Mouse (Mus musculus): Measurements from ENCODE around the gene Pigh. TPM values are rescaled to one million over a fixed set of nuclear protein-coding genes. Genes with fewer than 3 reads are reported as not detected.

Pigh gene
- polyA plus RNA-seq, 1 experiment from 2014 or later: 22.2 TPM

DNA sequence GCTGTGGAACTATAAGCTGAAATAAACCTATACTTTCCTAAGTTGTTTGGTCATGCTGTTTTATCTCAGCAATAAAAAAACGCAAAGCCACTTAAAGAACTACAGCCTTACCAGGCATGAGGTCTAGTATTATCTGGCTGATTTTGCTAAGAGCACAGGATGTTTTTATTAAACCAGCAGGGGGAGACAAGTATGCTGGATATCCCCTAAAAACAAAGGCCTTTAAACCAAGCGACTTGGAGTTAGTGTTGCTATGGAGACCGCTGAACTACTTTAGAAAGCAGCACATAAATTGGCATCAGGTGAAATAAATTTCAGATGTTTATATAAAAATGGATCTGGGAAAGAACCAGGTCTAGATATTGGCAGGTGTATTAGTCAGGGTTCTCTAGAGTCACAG, 33.4 kb upstream of the Pigh start:
- H3K9ac ChIP-seq (replicated peaks; ENCODE audit: low read length): no peak overlapping the region

GRCm38 (mm10) chr12:79118991-79119390, 29.5 kb upstream of the Pigh start:
- Histone ChIP-seq H3K36me3 (ENCODE audit: control insufficient read depth, insufficient read depth, low read length) (no peaks in the 10 kb centered on the region), H3K4me2 (ENCODE audit: low read length) (no peak overlapping the region), H3K27ac (replicated peaks; ENCODE audit: low read depth, low read length) (no peak overlapping the region), H3K9me3 (ENCODE audit: control insufficient read depth, low read length) (no peaks in the 10 kb centered on the region), H3K4me1 (ENCODE audit: control insufficient read depth, insufficient read depth, low read length) (no peaks in the 10 kb centered on the region), H3K27me3 (ENCODE audit: control insufficient read depth, insufficient read depth, low read length) (no peaks in the 10 kb centered on the region), H3K4me3 (replicated peaks; ENCODE audit: low read depth, low read length) (no peak overlapping the region), H3K9ac (replicated peaks; ENCODE audit: low read length) (no peak overlapping the region)
- 91% methylated on average over 4 of the region's 4 CpGs for WGBS
- DNase-seq (no peak), ATAC-seq (ENCODE audit: low FRiP score, low TSS enrichment) (no peak)

More for the DNA sequence above, 33.4 kb upstream of the Pigh start:
- ATAC-seq (ENCODE audit: low FRiP score, low TSS enrichment): no peak
- H3K27me3 ChIP-seq (ENCODE audit: control insufficient read depth, insufficient read depth, low read length): no peaks in the 10 kb centered on the region
- H3K27ac ChIP-seq (replicated peaks; ENCODE audit: low read depth, low read length): no peak overlapping the region
- H3K4me1 ChIP-seq (ENCODE audit: control insufficient read depth, insufficient read depth, low read length): no peaks in the 10 kb centered on the region
- H3K36me3 ChIP-seq (ENCODE audit: control insufficient read depth, insufficient read depth, low read length): no peaks in the 10 kb centered on the region
- no peaks in the 10 kb centered on the region for H3K9me3 ChIP-seq (ENCODE audit: control insufficient read depth, low read length)
- DNase-seq: peak; percentile 81
- no peak overlapping the region for H3K4me2 ChIP-seq (ENCODE audit: low read length)
- 31% methylated on average over 3 of the region's 3 CpGs for WGBS
- no peak overlapping the region for H3K4me3 ChIP-seq (replicated peaks; ENCODE audit: low read depth, low read length)

- Histone ChIP-seq H3K9ac (replicated peaks; ENCODE audit: low read length) (no peak overlapping the region), H3K9me3 (ENCODE audit: control insufficient read depth, low read length) (no peaks in the 10 kb centered on the region), H3K36me3 (ENCODE audit: control insufficient read depth, insufficient read depth, low read length) (no peaks in the 10 kb centered on the region), H3K27ac (replicated peaks; ENCODE audit: low read depth, low read length) (no peak overlapping the region), H3K4me2 (ENCODE audit: low read length) (no peak overlapping the region), H3K27me3 (ENCODE audit: control insufficient read depth, insufficient read depth, low read length) (no peaks in the 10 kb centered on the region), H3K4me3 (replicated peaks; ENCODE audit: low read depth, low read length) (no peak overlapping the region), H3K4me1 (ENCODE audit: control insufficient read depth, insufficient read depth, low read length) (no peaks in the 10 kb centered on the region)
- ATAC-seq (ENCODE audit: low FRiP score, low TSS enrichment) (no peak), DNase-seq (no peak)
- 91% methylated on average over 5 of the region's 5 CpGs for WGBS
Observed at GRCm38 (mm10) chr12:79105312-79105711, 15.9 kb upstream of the Pigh start.

DNA sequence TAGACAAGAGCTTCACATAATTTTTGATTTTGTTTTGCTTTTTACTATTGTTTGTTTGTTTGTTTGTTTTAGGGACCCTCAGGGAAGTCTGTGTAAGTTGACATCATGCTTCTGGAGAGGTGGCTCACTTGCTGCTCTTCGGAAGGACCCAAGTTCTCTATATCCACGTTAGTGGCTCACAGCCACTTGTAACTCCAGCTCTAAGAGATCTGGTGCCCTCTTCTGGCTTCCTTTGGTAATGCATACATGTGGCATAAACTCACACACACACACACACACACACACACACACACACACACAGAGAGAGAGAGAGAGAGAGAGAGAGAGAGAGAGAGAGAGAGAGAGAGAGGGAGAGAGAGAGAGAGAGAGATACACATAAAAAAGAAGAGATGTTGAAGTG, 15.1 kb upstream of the Pigh start:
- no peak for DNase-seq
- Histone ChIP-seq H3K4me3 (replicated peaks; ENCODE audit: low read depth, low read length) (no peak overlapping the region), H3K9ac (replicated peaks; ENCODE audit: low read length) (no peak overlapping the region), H3K27me3 (ENCODE audit: control insufficient read depth, insufficient read depth, low read length) (no peaks in the 10 kb centered on the region), H3K4me1 (ENCODE audit: control insufficient read depth, insufficient read depth, low read length) (no peaks in the 10 kb centered on the region), H3K9me3 (ENCODE audit: control insufficient read depth, low read length) (no peaks in the 10 kb centered on the region), H3K27ac (replicated peaks; ENCODE audit: low read depth, low read length) (no peak overlapping the region), H3K4me2 (ENCODE audit: low read length) (no peak overlapping the region), H3K36me3 (ENCODE audit: control insufficient read depth, insufficient read depth, low read length) (no peaks in the 10 kb centered on the region)
- WGBS: 66% methylated on average over 2 of the region's 2 CpGs
- no peak for ATAC-seq (ENCODE audit: low FRiP score, low TSS enrichment)

DNA sequence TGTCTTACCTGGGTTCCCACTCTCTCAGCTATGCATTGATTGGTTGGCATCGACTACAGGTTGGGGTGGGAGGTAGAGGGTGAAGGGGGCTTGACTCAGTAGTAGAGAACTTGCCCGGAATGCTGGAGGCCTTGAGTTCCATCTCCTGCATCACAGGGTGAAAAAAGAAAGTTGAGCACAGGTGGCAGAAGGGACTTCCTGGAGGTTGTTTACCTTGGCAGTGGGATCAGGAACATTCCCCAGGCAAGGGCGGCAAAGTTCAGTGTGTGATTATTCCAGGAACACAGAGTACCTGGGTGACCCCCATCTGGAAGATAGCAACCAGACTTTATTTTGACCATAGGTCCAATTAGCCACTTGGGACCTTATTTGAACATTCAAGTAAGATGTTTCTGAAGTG, 14.3 kb upstream of the Pigh start:
- DNase-seq (no peak), ATAC-seq (ENCODE audit: low FRiP score, low TSS enrichment) (no peak)
- no peaks in the 10 kb centered on the region for H3K9me3 ChIP-seq (ENCODE audit: control insufficient read depth, low read length)
- H3K9ac ChIP-seq (replicated peaks; ENCODE audit: low read length): no peak overlapping the region
- H3K27ac ChIP-seq (replicated peaks; ENCODE audit: low read depth, low read length): no peak overlapping the region
- 89% methylated on average over 3 of the region's 3 CpGs for WGBS
- no peaks in the 10 kb centered on the region for H3K4me1 ChIP-seq (ENCODE audit: control insufficient read depth, insufficient read depth, low read length)
- no peak overlapping the region for H3K4me2 ChIP-seq (ENCODE audit: low read length)
- H3K36me3 ChIP-seq (ENCODE audit: control insufficient read depth, insufficient read depth, low read length): no peaks in the 10 kb centered on the region
- H3K27me3 ChIP-seq (ENCODE audit: control insufficient read depth, insufficient read depth, low read length): no peaks in the 10 kb centered on the region
- H3K4me3 ChIP-seq (replicated peaks; ENCODE audit: low read depth, low read length): no peak overlapping the region

DNA sequence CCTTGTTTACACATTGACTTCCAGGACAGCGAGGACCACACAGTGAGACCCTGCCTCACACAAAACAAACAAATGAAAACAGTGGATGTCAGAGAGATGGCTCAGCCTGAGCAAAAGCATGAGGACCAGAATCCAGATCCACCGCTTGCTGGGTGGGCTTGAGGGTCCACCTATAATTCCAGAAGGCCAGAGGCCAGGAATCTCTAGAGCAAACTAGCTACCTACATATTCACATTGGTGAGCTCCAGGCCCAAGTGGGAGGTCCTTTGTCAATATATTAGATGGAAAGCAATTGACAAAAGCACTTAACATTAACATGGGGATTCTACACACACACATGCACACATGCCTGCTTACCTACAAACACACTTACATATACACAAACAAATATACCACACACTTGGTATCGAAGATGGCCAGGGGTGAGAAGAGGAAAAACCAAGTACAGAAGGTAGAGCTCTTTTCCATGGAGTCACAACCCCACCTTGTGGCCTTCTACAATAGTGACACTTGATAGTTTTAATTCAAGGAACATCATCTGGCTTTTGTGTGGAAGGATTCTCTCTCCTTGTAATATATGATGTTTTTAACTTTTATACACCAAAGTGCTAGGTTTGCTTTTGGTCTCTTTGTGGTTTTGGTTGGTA, 7.8 kb upstream of the Pigh start:
- DNase-seq (peak; percentile 83), ATAC-seq (ENCODE audit: low FRiP score, low TSS enrichment) (no peak)
- Histone ChIP-seq H3K4me3 (replicated peaks; ENCODE audit: low read depth, low read length) (no peak overlapping the region), H3K9me3 (ENCODE audit: control insufficient read depth, low read length) (no peaks in the 10 kb centered on the region), H3K4me1 (ENCODE audit: control insufficient read depth, insufficient read depth, low read length) (no peaks in the 10 kb centered on the region), H3K27ac (replicated peaks; ENCODE audit: low read depth, low read length) (no peak overlapping the region), H3K36me3 (ENCODE audit: control insufficient read depth, insufficient read depth, low read length) (no peaks in the 10 kb centered on the region), H3K4me2 (ENCODE audit: low read length) (no peak overlapping the region), H3K27me3 (ENCODE audit: control insufficient read depth, insufficient read depth, low read length) (no peaks in the 10 kb centered on the region), H3K9ac (replicated peaks; ENCODE audit: low read length) (no peak overlapping the region)
- 49% methylated on average over 3 of the region's 3 CpGs for WGBS

DNA sequence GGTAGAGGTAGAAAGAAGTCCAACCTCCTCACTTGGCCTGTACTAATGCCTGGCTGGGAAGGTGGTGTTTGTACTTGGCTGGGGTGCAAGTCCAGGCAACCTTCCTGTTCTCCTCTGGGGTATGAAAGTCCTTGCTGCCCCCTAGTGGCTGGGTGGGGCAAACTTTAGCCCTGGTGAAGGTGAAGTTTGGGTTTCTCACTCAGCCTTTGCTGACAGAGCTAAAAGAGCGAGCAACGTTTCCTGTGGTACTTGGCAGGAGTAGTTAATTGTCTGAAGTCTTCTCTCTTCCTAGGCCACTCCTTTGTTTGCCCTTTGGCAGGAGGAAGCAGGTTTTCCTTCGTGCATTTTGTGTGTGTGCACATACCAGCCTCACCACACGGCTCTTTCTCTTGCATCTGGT, 3.1 kb upstream of the Pigh start:
- H3K4me2 ChIP-seq (ENCODE audit: low read length): no peak overlapping the region
- no peaks in the 10 kb centered on the region for H3K36me3 ChIP-seq (ENCODE audit: control insufficient read depth, insufficient read depth, low read length)
- ATAC-seq (ENCODE audit: low FRiP score, low TSS enrichment) (no peak), DNase-seq (no peak)
- H3K4me1 ChIP-seq (ENCODE audit: control insufficient read depth, insufficient read depth, low read length): peaks cover 8% of the 10 kb centered on the region; the same call in 1 of the 2 replicates
- WGBS: 56% methylated on average over 4 of the region's 4 CpGs
- H3K27ac ChIP-seq (replicated peaks; ENCODE audit: low read depth, low read length): no peak overlapping the region
- no peaks in the 10 kb centered on the region for H3K9me3 ChIP-seq (ENCODE audit: control insufficient read depth, low read length)
- H3K9ac ChIP-seq (replicated peaks; ENCODE audit: low read length): no peak overlapping the region
- H3K27me3 ChIP-seq (ENCODE audit: control insufficient read depth, insufficient read depth, low read length): no peaks in the 10 kb centered on the region
- no peak overlapping the region for H3K4me3 ChIP-seq (replicated peaks; ENCODE audit: low read depth, low read length)

DNA sequence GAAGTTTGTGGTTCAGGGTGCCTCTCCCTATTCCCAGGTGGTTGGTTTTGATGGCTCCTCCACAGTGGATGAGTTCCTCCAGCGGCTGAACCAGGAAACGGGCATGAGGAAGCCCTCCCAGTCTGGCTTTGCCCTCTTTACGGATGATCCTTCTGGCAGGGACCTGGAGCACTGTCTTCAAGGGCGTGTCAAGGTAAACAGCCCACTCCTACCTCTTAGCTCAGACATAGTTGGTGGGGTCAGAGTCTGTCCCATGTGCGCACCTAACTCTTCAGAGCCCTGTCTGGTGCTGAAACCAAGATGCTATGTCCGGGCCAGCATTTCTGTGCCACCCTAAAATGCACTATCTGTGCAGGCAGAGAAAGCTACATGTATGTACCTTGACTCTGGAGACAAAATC, 16.1 kb downstream of the Pigh start:
- ATAC-seq (ENCODE audit: low FRiP score, low TSS enrichment): no peak
- no peak overlapping the region for H3K4me2 ChIP-seq (ENCODE audit: low read length)
- H3K36me3 ChIP-seq (ENCODE audit: control insufficient read depth, insufficient read depth, low read length): peaks cover 82% of the 10 kb centered on the region
- H3K27me3 ChIP-seq (ENCODE audit: control insufficient read depth, insufficient read depth, low read length): no peaks in the 10 kb centered on the region
- H3K4me3 ChIP-seq (replicated peaks; ENCODE audit: low read depth, low read length): no peak overlapping the region
- no peak overlapping the region for H3K9ac ChIP-seq (replicated peaks; ENCODE audit: low read length)
- H3K27ac ChIP-seq (replicated peaks; ENCODE audit: low read depth, low read length): no peak overlapping the region
- H3K4me1 ChIP-seq (ENCODE audit: control insufficient read depth, insufficient read depth, low read length): no peaks in the 10 kb centered on the region
- 91% methylated on average over 6 of the region's 6 CpGs for WGBS
- no peak for DNase-seq
- no peaks in the 10 kb centered on the region for H3K9me3 ChIP-seq (ENCODE audit: control insufficient read depth, low read length)

DNA sequence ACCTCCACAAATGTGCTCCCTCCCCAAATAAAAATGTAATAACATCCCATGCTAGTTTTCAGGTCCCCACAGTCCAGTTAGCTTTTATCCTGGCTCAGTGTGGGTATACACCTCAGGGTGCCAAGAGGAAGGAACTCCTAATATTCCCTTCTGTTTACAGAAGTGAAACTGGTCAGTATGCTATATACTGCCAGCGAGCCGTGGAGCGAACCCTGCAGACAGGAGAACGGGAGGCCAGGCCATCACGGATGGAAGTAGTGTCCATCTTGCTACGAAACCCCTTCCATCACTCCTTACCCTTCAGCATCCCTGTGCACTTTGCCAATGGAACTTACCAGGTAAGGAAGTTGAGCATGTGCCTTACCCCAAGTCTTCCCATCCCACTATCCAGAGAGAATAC, 16.9 kb downstream of the Pigh start:
- H3K27me3 ChIP-seq (ENCODE audit: control insufficient read depth, insufficient read depth, low read length): no peaks in the 10 kb centered on the region
- H3K4me1 ChIP-seq (ENCODE audit: control insufficient read depth, insufficient read depth, low read length): no peaks in the 10 kb centered on the region
- no peak overlapping the region for H3K27ac ChIP-seq (replicated peaks; ENCODE audit: low read depth, low read length)
- H3K36me3 ChIP-seq (ENCODE audit: control insufficient read depth, insufficient read depth, low read length): peaks cover 81% of the 10 kb centered on the region
- ATAC-seq (ENCODE audit: low FRiP score, low TSS enrichment) (no peak), DNase-seq (no peak)
- no peak overlapping the region for H3K9ac ChIP-seq (replicated peaks; ENCODE audit: low read length)
- H3K9me3 ChIP-seq (ENCODE audit: control insufficient read depth, low read length): no peaks in the 10 kb centered on the region
- H3K4me2 ChIP-seq (ENCODE audit: low read length): no peak overlapping the region
- 94% methylated on average over 6 of the region's 6 CpGs for WGBS
- no peak overlapping the region for H3K4me3 ChIP-seq (replicated peaks; ENCODE audit: low read depth, low read length)
